Mouse (Mus musculus): ENCODE results near the gene Gm49388. TPM values are rescaled to one million over a fixed set of nuclear protein-coding genes. Genes with fewer than 3 reads are reported as not detected.

The Gm49388 gene
- total and polyA plus RNA-seq, 2 experiments from 2014 or later = not detected

- no peak overlapping the region for H3K27ac ChIP-seq (ENCODE audit: low read depth, low read length)
- TF ChIP-seq CTCF (IDR thresholded peaks at IDR 0.05) = no peak
- DNase-seq (ENCODE audit: low spot score) = no peak
- no peaks in the 10 kb centered on the region for H3K27me3 ChIP-seq (ENCODE audit: insufficient read depth, low read length)
- H3K4me3 ChIP-seq (ENCODE audit: low read depth, low read length) = no peak overlapping the region
- ATAC-seq (ENCODE audit: low FRiP score) = no peak
- H3K9ac ChIP-seq (replicated peaks; ENCODE audit: low read length, poor library complexity, severe bottlenecking) = no peak overlapping the region
- H3K4me2 ChIP-seq (ENCODE audit: low read depth, low read length, poor library complexity, severe bottlenecking) = no peak overlapping the region
- 76% methylated on average over 13 of the region's 13 CpGs for WGBS
- H3K9me3 ChIP-seq (ENCODE audit: low read length) = no peaks in the 10 kb centered on the region
- H3K36me3 ChIP-seq (ENCODE audit: insufficient read depth, low read length) = peaks cover 6% of the 10 kb centered on the region; the same call in 1 of the 2 replicates
- H3K4me1 ChIP-seq (ENCODE audit: insufficient read depth, low read length) = peaks cover 14% of the 10 kb centered on the region
Measured at GRCm38 (mm10) chr7:127820836-127821509, 35.6 kb downstream of the Gm49388 start.

- ATAC-seq (ENCODE audit: low FRiP score) (no peak), DNase-seq (ENCODE audit: low spot score) (no peak)
- no peak for TF ChIP-seq CTCF (IDR thresholded peaks at IDR 0.05)
- H3K4me2 ChIP-seq (ENCODE audit: low read depth, low read length, poor library complexity, severe bottlenecking) = no peak overlapping the region; the same call in 1 of the 2 replicates
- peaks cover 4% of the 10 kb centered on the region; the same call in 1 of the 2 replicates for H3K36me3 ChIP-seq (ENCODE audit: insufficient read depth, low read length)
- WGBS = 94% methylated on average over 3 of the region's 3 CpGs
- no peaks in the 10 kb centered on the region for H3K9me3 ChIP-seq (ENCODE audit: low read length)
- H3K9ac ChIP-seq (replicated peaks; ENCODE audit: low read length, poor library complexity, severe bottlenecking) = no peak overlapping the region
- no peak overlapping the region for H3K4me3 ChIP-seq (ENCODE audit: low read depth, low read length)
- H3K27me3 ChIP-seq (ENCODE audit: insufficient read depth, low read length) = no peaks in the 10 kb centered on the region
- no peak overlapping the region for H3K27ac ChIP-seq (ENCODE audit: low read depth, low read length)
- peaks cover 14% of the 10 kb centered on the region for H3K4me1 ChIP-seq (ENCODE audit: insufficient read depth, low read length)
Measured at GRCm38 (mm10) chr7:127822494-127822893, 37.1 kb downstream of the Gm49388 start.

GRCm38 (mm10) chr7:127823236-127824171, 38.1 kb downstream of the Gm49388 start:
- H3K27me3 ChIP-seq (ENCODE audit: insufficient read depth, low read length) = no peaks in the 10 kb centered on the region
- peak overlapping the region; percentile 81 for H3K4me3 ChIP-seq (ENCODE audit: low read depth, low read length)
- H3K36me3 ChIP-seq (ENCODE audit: insufficient read depth, low read length) = no peaks in the 10 kb centered on the region
- H3K9ac ChIP-seq (replicated peaks; ENCODE audit: low read length, poor library complexity, severe bottlenecking) = peak overlapping the region; percentile 97
- H3K4me2 ChIP-seq (ENCODE audit: low read depth, low read length, poor library complexity, severe bottlenecking) = peak overlapping the region; percentile 78
- TF ChIP-seq CTCF (IDR thresholded peaks at IDR 0.05) = peak; percentile 56
- DNase-seq (ENCODE audit: low spot score) (no peak), ATAC-seq (ENCODE audit: low FRiP score) (peak; percentile 52)
- H3K4me1 ChIP-seq (ENCODE audit: insufficient read depth, low read length) = peaks cover 14% of the 10 kb centered on the region
- H3K9me3 ChIP-seq (ENCODE audit: low read length) = no peaks in the 10 kb centered on the region
- WGBS = 55% methylated on average over 10 of the region's 11 CpGs
- H3K27ac ChIP-seq (ENCODE audit: low read depth, low read length) = peak overlapping the region; percentile 94

- no peak for TF ChIP-seq CTCF (IDR thresholded peaks at IDR 0.05)
- peak within 1 kb of the TSS; percentile 81 for H3K4me3 ChIP-seq (ENCODE audit: low read depth, low read length)
- H3K4me1 ChIP-seq (ENCODE audit: insufficient read depth, low read length) = peaks cover 14% of the 10 kb centered on the region
- peak within 1 kb of the TSS; percentile 78 for H3K4me2 ChIP-seq (ENCODE audit: low read depth, low read length, poor library complexity, severe bottlenecking)
- 3% methylated on average over 22 of the region's 38 CpGs for WGBS
- DNase-seq (ENCODE audit: low spot score) (peak; percentile 82), ATAC-seq (ENCODE audit: low FRiP score) (peak; percentile 87)
- H3K27ac ChIP-seq (ENCODE audit: low read depth, low read length) = peak within 1 kb of the TSS; percentile 94
- H3K36me3 ChIP-seq (ENCODE audit: insufficient read depth, low read length) = no peaks in the 10 kb centered on the region
- H3K9ac ChIP-seq (replicated peaks; ENCODE audit: low read length, poor library complexity, severe bottlenecking) = peak within 1 kb of the TSS; percentile 97
- no peaks in the 10 kb centered on the region for H3K27me3 ChIP-seq (ENCODE audit: insufficient read depth, low read length)
- H3K9me3 ChIP-seq (ENCODE audit: low read length) = no peaks in the 10 kb centered on the region
Measured at GRCm38 (mm10) chr7:127824176-127824871, 38.9 kb downstream of the Gm49388 start, which contains the start of the genes Stx4a and Stx1b. TSS of gene Stx4a (plus strand) at chr7:127824294. TSS of gene Stx1b (minus strand) at chr7:127824549.

GRCm38 (mm10) chr7:127835550-127835949, 50.1 kb downstream of the Gm49388 start:
- H3K36me3 ChIP-seq (ENCODE audit: insufficient read depth, low read length) = no peaks in the 10 kb centered on the region
- H3K4me2 ChIP-seq (ENCODE audit: low read depth, low read length, poor library complexity, severe bottlenecking) = no peak overlapping the region
- no peak for TF ChIP-seq CTCF (IDR thresholded peaks at IDR 0.05)
- WGBS = 81% methylated on average over 2 of the region's 2 CpGs
- no peaks in the 10 kb centered on the region for H3K4me1 ChIP-seq (ENCODE audit: insufficient read depth, low read length)
- no peaks in the 10 kb centered on the region for H3K27me3 ChIP-seq (ENCODE audit: insufficient read depth, low read length)
- no peaks in the 10 kb centered on the region for H3K9me3 ChIP-seq (ENCODE audit: low read length)
- DNase-seq (ENCODE audit: low spot score) = no peak
- no peak overlapping the region for H3K9ac ChIP-seq (replicated peaks; ENCODE audit: low read length, poor library complexity, severe bottlenecking)
- H3K27ac ChIP-seq (ENCODE audit: low read depth, low read length) = no peak overlapping the region
- ATAC-seq (ENCODE audit: low FRiP score) = no peak
- H3K4me3 ChIP-seq (ENCODE audit: low read depth, low read length) = no peak overlapping the region

Data from midbrain, postnatal 0 days (tissue).